Mouse (Mus musculus) myocyte (in vitro differentiated cells): ENCODE measurements around the gene Procr. TPM values are rescaled to one million over a fixed set of nuclear protein-coding genes. Genes with fewer than 3 reads are reported as not detected.

Source experiments
- H3K27me3 ChIP-seq: one replicate; pipeline ENCODE4 v1.6.1; 2011; ENCODE audit not compliant: control insufficient read depth, insufficient read depth, insufficient read length
- H3K36me3 ChIP-seq: one replicate; pipeline ENCODE4 v1.6.1; 2011; ENCODE audit not compliant: control insufficient read depth, insufficient read depth
- H3K4me2 ChIP-seq: one replicate; pipeline ENCODE4 v1.6.1; 2011; ENCODE audit warnings: low read depth, control low read depth
- H3K4me3 ChIP-seq: one replicate; pipeline ENCODE4 v1.5.1; 2011; ENCODE audit warnings: mild to moderate bottlenecking, control low read depth, moderate library complexity
- H3K79me2 ChIP-seq: one replicate; pipeline ENCODE4 v1.6.1; 2011; ENCODE audit not compliant: control insufficient read depth, insufficient read depth
- H3ac ChIP-seq: one replicate; pipeline ENCODE4 v1.6.1; 2011; ENCODE audit not compliant: control insufficient read depth, insufficient read length
- CEBPB ChIP-seq: IDR thresholded peaks from 2 replicates; pipeline ENCODE4 v1.6.1; 2011; ENCODE audit warnings: mild to moderate bottlenecking, moderate library complexity; ENCODE audit not compliant: poor library complexity, insufficient read depth, severe bottlenecking
- E2F4 ChIP-seq: IDR thresholded peaks from one replicate; pipeline ENCODE4 v1.6.1; 2011; ENCODE audit warnings: mild to moderate bottlenecking, control low read depth, moderate library complexity; ENCODE audit not compliant: insufficient read depth
- MAX ChIP-seq: IDR thresholded peaks from one replicate; pipeline ENCODE4 v1.6.1; 2011; ENCODE audit warnings: low read depth, mild to moderate bottlenecking, control low read depth
- MYOD1 ChIP-seq, 3 experiments: IDR thresholded peaks; one replicate each; pipeline ENCODE4 v1.6.1; 2011; ENCODE audit warnings: control low read depth in 2 of 3, low read depth in 2 of 3, mild to moderate bottlenecking in 2 of 3, moderate library complexity in 1 of 3; ENCODE audit not compliant: insufficient read length in 2 of 3, control insufficient read depth in 1 of 3
- MYOG ChIP-seq, 3 experiments: IDR thresholded peaks; one replicate each; pipeline ENCODE4 v1.6.1; 2011; ENCODE audit warnings: control low read depth in 2 of 3, low read depth in 2 of 3, mild to moderate bottlenecking in 2 of 3; ENCODE audit not compliant: insufficient read length in 2 of 3, control insufficient read depth in 1 of 3, insufficient read depth in 1 of 3
- POLR2A ChIP-seq: IDR thresholded peaks from one replicate; pipeline ENCODE4 v1.6.1; 2011; ENCODE audit warnings: low read depth, mild to moderate bottlenecking, control low read depth, moderate library complexity; ENCODE audit not compliant: insufficient read length
- POLR2AphosphoS2 ChIP-seq: IDR thresholded peaks from one replicate; pipeline ENCODE4 v1.6.1; 2011; ENCODE audit warnings: low read depth, control low read depth; ENCODE audit not compliant: insufficient read length
- REST ChIP-seq: IDR thresholded peaks from one replicate; pipeline ENCODE4 v1.6.1; 2011; ENCODE audit warnings: mild to moderate bottlenecking, control low read depth, moderate library complexity; ENCODE audit not compliant: insufficient read depth, insufficient read length
- SRF ChIP-seq: IDR thresholded peaks from one replicate; pipeline ENCODE4 v1.6.1; 2011; ENCODE audit warnings: low read depth; ENCODE audit not compliant: control insufficient read depth, insufficient read length
- TCF12 ChIP-seq: IDR thresholded peaks from one replicate; pipeline ENCODE4 v1.6.1; 2011; ENCODE audit warnings: mild to moderate bottlenecking, control low read depth; ENCODE audit not compliant: poor library complexity, insufficient read depth, severe bottlenecking
- TCF3 ChIP-seq: IDR thresholded peaks from one replicate; pipeline ENCODE4 v1.6.1; 2011; ENCODE audit warnings: low read depth, control low read depth; ENCODE audit not compliant: insufficient read length
- USF1 ChIP-seq: IDR thresholded peaks from one replicate; pipeline ENCODE4 v1.6.1; 2011; ENCODE audit warnings: low read depth, mild to moderate bottlenecking, control low read depth, moderate library complexity
- polyA plus RNA-seq: library from polyadenylated mRNA; unstranded; fragments of >200 nt; fragmentation: generic; extraction: Trizol; gene quantifications from one replicate; pipeline ENCODE4 v1.2.1, GENCODE M21; 2012; ENCODE audit warnings: missing spikeins

Procr gene
- polyA plus RNA-seq, 1 experiment, result 2.7 TPM

GRCm38 (mm10) chr2:155736936-155737335, 14.0 kb upstream of the Procr start:
- Histone ChIP-seq H3K4me2 (peak overlapping the region; percentile 28), H3K36me3 (no peaks in the 10 kb centered on the region), H3K4me3 (no peak overlapping the region), H3K27me3 (no peaks in the 10 kb centered on the region), H3K79me2 (no peaks in the 10 kb centered on the region), H3ac (no peak overlapping the region)
- TF ChIP-seq CEBPB (no peak), SRF (no peak), POLR2AphosphoS2 (no peak), POLR2A (no peak), E2F4 (no peak), MYOG (IDR thresholded peaks at IDR 0.05; ENCODE audit: control insufficient read depth in 1 of 3, insufficient read depth in 1 of 3, insufficient read length in 2 of 3, low read depth in 2 of 3) (no peak), REST (no peak), TCF3 (no peak), TCF12 (no peak), USF1 (no peak), MAX (no peak), MYOD1 (IDR thresholded peaks at IDR 0.05; ENCODE audit: control insufficient read depth in 1 of 3, insufficient read length in 2 of 3, low read depth in 2 of 3) (no peak)

- no peak overlapping the region for H3ac ChIP-seq
- no peaks in the 10 kb centered on the region for H3K36me3 ChIP-seq
- TF ChIP-seq POLR2A (no peak), MAX (no peak), MYOD1 (IDR thresholded peaks at IDR 0.05; ENCODE audit: control insufficient read depth in 1 of 3, insufficient read length in 2 of 3, low read depth in 2 of 3) (no peak), MYOG (IDR thresholded peaks at IDR 0.05; ENCODE audit: control insufficient read depth in 1 of 3, insufficient read depth in 1 of 3, insufficient read length in 2 of 3, low read depth in 2 of 3) (no peak), TCF12 (no peak), REST (no peak), POLR2AphosphoS2 (no peak), SRF (no peak), CEBPB (no peak), E2F4 (no peak), USF1 (no peak), TCF3 (no peak)
- H3K4me3 ChIP-seq, result no peak overlapping the region
- H3K79me2 ChIP-seq, result no peaks in the 10 kb centered on the region
- no peaks in the 10 kb centered on the region for H3K27me3 ChIP-seq
- no peak overlapping the region for H3K4me2 ChIP-seq
Observed at GRCm38 (mm10) chr2:155737803-155738202, 13.1 kb upstream of the Procr start.

- no peak overlapping the region for H3ac ChIP-seq
- H3K27me3 ChIP-seq, result no peaks in the 10 kb centered on the region
- H3K4me3 ChIP-seq, result no peak overlapping the region
- H3K4me2 ChIP-seq, result no peak overlapping the region
- no peaks in the 10 kb centered on the region for H3K79me2 ChIP-seq
- TF ChIP-seq USF1 (no peak), REST (no peak), TCF3 (no peak), TCF12 (no peak), POLR2AphosphoS2 (no peak), MAX (no peak), MYOG (IDR thresholded peaks at IDR 0.05; ENCODE audit: control insufficient read depth in 1 of 3, insufficient read depth in 1 of 3, insufficient read length in 2 of 3, low read depth in 2 of 3) (no peak)
- no peaks in the 10 kb centered on the region for H3K36me3 ChIP-seq
Observed at GRCm38 (mm10) chr2:155742211-155742610, 8.7 kb upstream of the Procr start.

GRCm38 (mm10) chr2:155742931-155743337, 8.0 kb upstream of the Procr start:
- Histone ChIP-seq H3K79me2 (no peaks in the 10 kb centered on the region), H3K4me2 (no peak overlapping the region), H3K36me3 (no peaks in the 10 kb centered on the region)

GRCm38 (mm10) chr2:155743351-155743750, 7.6 kb upstream of the Procr start:
- H3ac ChIP-seq, result no peak overlapping the region
- H3K36me3 ChIP-seq, result no peaks in the 10 kb centered on the region
- no peak overlapping the region for H3K4me3 ChIP-seq
- no peaks in the 10 kb centered on the region for H3K27me3 ChIP-seq
- H3K79me2 ChIP-seq, result no peaks in the 10 kb centered on the region
- no peak overlapping the region for H3K4me2 ChIP-seq
- TF ChIP-seq MYOD1 (IDR thresholded peaks at IDR 0.05; ENCODE audit: control insufficient read depth in 1 of 3, insufficient read length in 2 of 3, low read depth in 2 of 3) (no peak), REST (no peak), MAX (no peak), SRF (no peak), E2F4 (no peak), MYOG (IDR thresholded peaks at IDR 0.05; ENCODE audit: control insufficient read depth in 1 of 3, insufficient read depth in 1 of 3, insufficient read length in 2 of 3, low read depth in 2 of 3) (no peak), CEBPB (no peak), POLR2A (no peak), TCF12 (no peak), TCF3 (no peak), POLR2AphosphoS2 (no peak), USF1 (no peak)

More at GRCm38 (mm10) chr2:155742931-155743337, 8.0 kb upstream of the Procr start:
- TF ChIP-seq E2F4, result no peak
- TF ChIP-seq MYOD1 (IDR thresholded peaks at IDR 0.05; ENCODE audit: control insufficient read depth in 1 of 3, insufficient read length in 2 of 3, low read depth in 2 of 3), result no peak
- no peak for TF ChIP-seq CEBPB
- no peak for TF ChIP-seq MYOG (IDR thresholded peaks at IDR 0.05; ENCODE audit: control insufficient read depth in 1 of 3, insufficient read depth in 1 of 3, insufficient read length in 2 of 3, low read depth in 2 of 3)
- TF ChIP-seq REST, result no peak
- TF ChIP-seq MAX, result no peak
- TF ChIP-seq POLR2A, result no peak
- no peak for TF ChIP-seq USF1
- TF ChIP-seq POLR2AphosphoS2, result no peak
- TF ChIP-seq TCF3, result no peak
- TF ChIP-seq TCF12, result no peak
- TF ChIP-seq SRF, result no peak
- H3K27me3 ChIP-seq, result no peaks in the 10 kb centered on the region
- H3K4me3 ChIP-seq, result no peak overlapping the region
- no peak overlapping the region for H3ac ChIP-seq
